Mouse (Mus musculus) embryonic stem cell, embryonic (primary cell): Measurements from ENCODE around the gene Gpr1.
"Not testable (repeated sequence)": the region's sequence is repeated elsewhere in the genome, so short reads cannot be mapped to it uniquely, and the experiment has no call there.

Source experiments
- CTCF ChIA-PET, 4 experiments: fragments of 300-600 bp in 2 of 4; fragments of 350-600 bp in 2 of 4; sonication (Branson Sonifier 250); formaldehyde crosslinking; loops; one replicate each; lab custom pipeline; 2022; ENCODE audit warnings: inconsistent platforms in 2 of 4; lab: Charles Lee
- POLR2A ChIA-PET, 4 experiments: fragments of 300-600 bp in 2 of 4; fragments of 350-600 bp in 2 of 4; sonication (Branson Sonifier 250); formaldehyde crosslinking; loops; one replicate each; lab custom pipeline; 2022; ENCODE audit warnings: antibody characterized with exemption in 4 of 4, inconsistent platforms in 1 of 4; lab: Charles Lee

Gpr1 gene

DNA sequence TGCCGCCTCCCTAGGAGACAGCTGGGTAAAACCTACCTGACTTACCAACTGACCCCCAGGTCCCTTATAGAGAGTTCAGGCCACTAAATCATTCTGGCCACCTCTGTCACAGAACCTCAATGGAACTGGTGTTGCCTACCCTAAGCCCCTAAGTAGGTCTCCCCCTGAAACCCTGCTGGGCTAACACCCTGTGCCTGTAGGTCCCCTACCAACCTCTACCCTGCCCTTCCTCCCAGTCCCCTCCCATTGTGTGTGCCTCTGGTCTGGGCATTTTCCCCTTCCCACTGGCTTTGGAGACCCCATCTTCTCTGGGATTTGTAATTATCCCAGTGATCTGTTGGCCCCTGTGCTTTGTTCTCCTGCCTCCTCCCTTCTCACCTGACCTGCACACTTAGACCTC is 10.9 kb downstream of the Gpr1 start:
- POLR2A ChIA-PET, result interaction anchor here (0.5 to 6.1 kb wide), 19 partner anchors 9 to 912 kb away, joined by 3 to 133 read pairs (median 5); partner anchors contain the start of genes Gpr1 (in 4 of the 4), Eef1b2 (in 2 of the 4) and Ndufs1 (in 2 of the 4)
- CTCF ChIA-PET, result interaction anchor here in 3 of 4 experiments (0.6 to 2.2 kb wide), 5 partner anchors 12 to 53 kb away, joined by 3 to 11 read pairs (median 3); no protein-coding TSS in a partner anchor

DNA sequence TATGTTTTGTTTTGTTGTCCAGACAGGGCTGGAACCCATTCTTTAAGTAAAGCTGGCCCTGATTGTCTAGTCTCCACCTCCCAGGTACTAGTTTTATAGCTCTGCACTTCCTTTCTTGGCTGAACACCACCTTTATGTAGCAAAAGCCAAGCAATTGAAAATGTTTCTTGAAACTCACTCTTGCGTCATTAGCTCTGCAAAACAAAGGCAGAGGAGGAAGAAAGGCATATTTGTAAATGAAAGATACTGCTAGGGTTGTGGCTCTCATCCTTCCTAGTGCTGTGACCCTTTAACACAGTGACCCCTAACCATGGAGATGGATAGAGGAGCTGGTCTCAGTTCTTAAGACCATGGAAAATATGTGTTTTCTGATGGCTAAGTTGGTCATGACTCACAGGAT is 12.7 kb downstream of the Gpr1 start:
- ChIA-PET CTCF (interaction anchor here in 2 of 4 experiments (1.0 to 1.2 kb wide), 3 partner anchors 12 to 21 kb away, joined by 3 to 4 read pairs (median 3); partner anchors contain the start of gene Gpr1 (in 1 of the 2)), POLR2A (interaction anchor here (0.5 to 6.1 kb wide), 32 partner anchors 8 to 502 kb away, joined by 3 to 133 read pairs (median 5); partner anchors contain the start of genes Eef1b2 (in 3 of the 4), Ndufs1 (in 3 of the 4), Gpr1 (in 2 of the 4) and Zdbf2 (in 1 of the 4))

DNA sequence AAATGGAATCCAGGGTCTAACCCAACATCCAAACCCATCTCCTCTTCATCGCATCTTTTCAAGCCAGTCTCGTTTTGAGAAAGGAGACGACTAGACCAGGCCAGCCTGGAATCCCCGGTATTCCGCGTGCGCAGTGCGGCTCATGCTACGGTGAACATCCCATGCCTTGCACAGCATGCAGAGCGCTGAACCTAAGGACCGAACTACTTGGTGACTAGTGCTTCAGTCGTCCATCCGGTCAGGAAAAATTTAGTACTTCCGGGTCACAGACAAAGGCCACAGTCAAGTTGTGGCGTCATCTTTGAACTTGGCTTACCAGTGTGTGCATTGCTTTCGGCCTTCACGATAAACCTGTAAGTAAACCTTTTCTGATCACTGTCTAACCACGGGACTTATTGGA is 14.0 kb downstream of the Gpr1 start:
- ChIA-PET POLR2A (interaction anchor here in 2 of 4 experiments (0.6 to 6.1 kb wide), 9 partner anchors 10 to 173 kb away, joined by 3 to 133 read pairs (median 12); partner anchors contain the start of genes Eef1b2 (in 1 of the 2), Gpr1 (in 1 of the 2) and Ndufs1 (in 1 of the 2)), CTCF (no interaction called here)

DNA sequence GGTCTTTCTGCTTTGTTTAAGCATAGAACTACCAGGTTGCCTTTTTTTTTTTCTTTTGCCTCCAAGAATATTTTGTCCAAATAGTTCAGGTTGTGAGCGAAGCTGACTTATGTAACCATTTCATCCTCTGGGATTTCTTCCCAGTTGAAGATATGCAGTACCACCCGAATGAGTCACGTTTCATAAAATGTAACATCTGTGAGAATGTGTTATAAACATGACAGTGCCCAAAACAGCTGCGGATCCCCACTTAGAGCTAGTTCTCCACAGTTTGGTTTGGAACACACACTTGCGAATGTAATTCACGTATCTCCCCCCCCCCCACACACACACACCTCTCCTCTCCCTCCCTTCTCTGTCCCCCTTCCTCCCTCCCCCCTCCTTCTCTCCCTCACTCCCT is 15.0 kb downstream of the Gpr1 start:
- POLR2A ChIA-PET, result interaction anchor here in 3 of 4 experiments (0.6 to 11.6 kb wide), 16 partner anchors 9 to 1649 kb away, joined by 3 to 210 read pairs (median 4); partner anchors contain the start of genes Eef1b2 (in 2 of the 3), Gpr1 (in 2 of the 3) and Ndufs1 (in 2 of the 3)
- CTCF ChIA-PET, result interaction anchor here in 1 of 4 experiments (1.1 kb wide), 1 partner anchor 19 kb away, joined by 3 read pairs; no protein-coding TSS in a partner anchor

DNA sequence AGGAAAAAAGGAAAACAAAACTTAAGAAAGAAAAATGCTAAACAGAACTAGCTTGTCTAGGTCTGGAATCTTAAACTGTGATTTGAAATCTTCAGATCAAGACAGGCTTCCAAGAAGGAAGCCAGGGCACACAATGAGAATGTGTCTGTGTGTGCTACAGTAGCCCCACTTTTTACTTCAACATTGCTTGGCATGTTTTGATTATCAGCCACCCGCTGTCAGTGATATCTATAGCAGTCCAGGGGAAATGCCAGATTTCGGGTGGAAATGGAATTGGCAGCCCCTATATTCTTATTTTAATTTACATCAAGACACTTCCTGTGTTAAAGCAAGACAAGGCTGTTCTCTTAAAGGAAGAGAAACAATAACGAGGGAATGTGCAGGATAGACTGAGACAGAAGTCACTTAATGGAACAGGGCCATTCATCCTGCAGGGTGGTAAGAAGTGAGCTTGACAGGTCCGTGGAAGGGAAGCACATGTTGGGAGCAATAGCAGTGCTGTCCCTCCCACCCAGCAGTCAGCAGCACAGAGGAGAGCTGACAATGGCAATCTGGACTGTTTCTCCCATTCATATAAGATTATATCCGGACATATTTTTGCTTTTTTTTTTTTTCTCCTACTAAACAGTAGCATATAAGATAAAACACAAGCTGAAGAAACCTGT is 18.4 kb downstream of the Gpr1 start:
- CTCF ChIA-PET, result interaction anchor here in 1 of 4 experiments (0.6 kb wide), 1 partner anchor 15 kb away, joined by 3 read pairs; no protein-coding TSS in a partner anchor
- POLR2A ChIA-PET, result interaction anchor here in 3 of 4 experiments (0.5 to 11.6 kb wide), 9 partner anchors 9 to 1776 kb away, joined by 3 to 210 read pairs (median 3); partner anchors contain the start of genes Eef1b2 (in 1 of the 3), Gpr1 (in 1 of the 3), Ndufs1 (in 1 of the 3) and Zdbf2 (in 1 of the 3)

DNA sequence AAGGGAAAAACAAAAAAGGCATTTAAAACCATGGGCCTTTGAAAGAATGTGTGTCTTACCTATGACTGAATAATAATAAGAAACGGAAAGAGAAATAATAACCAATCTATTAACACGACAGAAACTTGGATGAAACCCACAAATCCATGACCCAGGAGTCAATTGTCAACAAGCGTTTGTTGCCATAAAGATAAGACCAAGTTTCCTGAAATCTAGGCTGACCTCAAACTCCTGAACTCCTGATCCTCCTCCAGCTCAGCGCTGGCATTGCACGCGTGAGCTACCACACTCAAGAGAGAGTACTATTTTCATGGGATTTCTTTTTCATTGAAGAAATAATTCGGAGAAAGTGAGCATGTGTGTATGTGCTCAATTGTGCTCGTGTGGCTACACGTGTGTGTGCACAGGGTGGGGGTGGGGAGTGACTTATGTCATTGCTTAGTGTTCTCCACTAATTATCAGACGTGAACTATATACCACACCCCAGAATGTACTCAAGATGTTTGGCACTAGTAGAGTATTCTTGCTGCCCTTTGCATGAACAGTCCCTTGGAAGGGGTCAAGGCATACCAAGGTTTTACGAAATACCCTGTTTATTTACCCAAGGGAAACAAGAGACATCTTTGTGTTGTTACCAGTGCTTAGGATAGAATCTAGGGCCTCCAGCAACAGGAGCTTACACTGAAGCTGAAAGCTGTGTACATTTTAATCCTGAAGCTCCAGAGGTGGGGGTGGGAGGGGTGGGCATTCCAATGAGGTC is 21.9 kb downstream of the Gpr1 start:
- CTCF ChIA-PET, result no interaction called here
- POLR2A ChIA-PET, result interaction anchor here in 3 of 4 experiments (0.6 to 11.6 kb wide), 15 partner anchors 9 to 929 kb away, joined by 3 to 210 read pairs (median 6); partner anchors contain the start of genes Eef1b2 (in 3 of the 3), Ndufs1 (in 3 of the 3) and Gpr1 (in 1 of the 3)

DNA sequence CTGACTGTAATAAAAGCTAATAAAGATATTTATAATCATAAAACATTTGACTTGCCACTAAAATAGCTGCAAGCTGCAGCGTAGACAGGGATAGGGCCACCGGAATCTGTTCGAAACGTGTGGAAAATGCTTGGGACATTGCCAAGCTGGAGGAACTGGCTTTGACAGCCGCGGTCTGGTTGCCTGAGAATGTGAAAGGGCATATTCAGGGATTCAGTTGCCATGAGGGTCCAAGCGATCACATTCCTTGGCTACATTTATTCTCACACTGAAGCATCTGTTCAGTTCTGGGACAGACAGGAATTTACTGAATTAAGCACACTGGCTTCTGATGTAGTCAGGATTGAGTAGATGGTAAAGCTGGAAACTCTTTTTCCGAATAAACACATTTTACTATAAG is 23.5 kb downstream of the Gpr1 start:
- POLR2A ChIA-PET, result interaction anchor here in 3 of 4 experiments (1.1 to 11.6 kb wide), 6 partner anchors 10 to 54 kb away, joined by 3 to 210 read pairs (median 4); partner anchors contain the start of genes Eef1b2 (in 2 of the 3) and Ndufs1 (in 2 of the 3)
- CTCF ChIA-PET, result interaction anchor here in 2 of 4 experiments (0.6 to 0.9 kb wide), 3 partner anchors 21 to 35 kb away, joined by 3 to 13 read pairs (median 9); partner anchors contain the start of gene Gpr1 (in 1 of the 2)

DNA sequence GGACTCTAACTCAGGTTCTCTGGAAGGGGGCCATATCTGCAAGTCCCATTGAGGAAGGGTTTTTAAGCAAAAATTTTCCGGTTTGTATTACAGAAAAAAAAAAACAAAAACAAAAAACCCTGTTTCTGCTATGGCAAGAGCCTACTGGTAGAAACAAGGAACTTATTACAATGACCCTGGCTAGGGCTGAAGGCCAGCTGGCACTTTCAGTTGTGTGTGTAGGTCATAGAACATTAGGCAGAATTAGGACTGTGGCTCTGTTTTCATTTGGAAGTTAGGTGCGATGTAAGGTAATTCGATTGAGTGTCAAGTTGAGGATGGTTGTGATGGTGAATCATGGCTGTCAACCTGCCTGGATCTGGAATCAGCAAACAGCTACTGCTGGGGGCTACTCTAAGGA is 25.8 kb downstream of the Gpr1 start:
- CTCF ChIA-PET, result interaction anchor here in 1 of 4 experiments (1.3 kb wide), 1 partner anchor 31 kb away, joined by 3 read pairs; no protein-coding TSS in a partner anchor
- POLR2A ChIA-PET, result interaction anchor here in 2 of 4 experiments (0.7 to 11.6 kb wide), 8 partner anchors 8 to 23 kb away, joined by 3 to 210 read pairs (median 4); partner anchors contain the start of genes Eef1b2 (in 2 of the 2) and Ndufs1 (in 2 of the 2)

DNA sequence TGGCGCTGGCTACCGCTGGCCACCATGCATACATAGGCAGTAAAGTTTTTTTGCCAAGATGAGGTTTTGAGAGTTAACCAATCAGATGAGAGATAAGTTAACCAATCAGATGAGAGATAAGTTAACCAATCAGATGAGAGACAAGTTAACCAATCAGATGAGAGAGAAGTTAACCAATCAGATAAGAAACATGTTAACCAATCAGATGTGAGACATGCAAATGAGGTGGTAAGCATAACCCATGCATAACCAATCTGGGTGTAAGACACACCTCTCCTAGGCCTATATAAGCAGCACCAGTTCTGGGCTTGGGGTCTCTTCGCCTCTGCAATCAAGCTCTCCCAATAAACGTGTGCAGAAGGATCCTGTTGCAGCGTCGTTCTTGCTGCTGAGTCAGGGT is 28.9 kb downstream of the Gpr1 start:
- POLR2A ChIA-PET, result interaction anchor here in 2 of 4 experiments (0.7 to 13.2 kb wide), 6 partner anchors 8 to 61 kb away, joined by 3 to 210 read pairs (median 8); partner anchors contain the start of genes Eef1b2 (in 1 of the 2) and Ndufs1 (in 1 of the 2)
- CTCF ChIA-PET, result not testable (repeated sequence)

DNA sequence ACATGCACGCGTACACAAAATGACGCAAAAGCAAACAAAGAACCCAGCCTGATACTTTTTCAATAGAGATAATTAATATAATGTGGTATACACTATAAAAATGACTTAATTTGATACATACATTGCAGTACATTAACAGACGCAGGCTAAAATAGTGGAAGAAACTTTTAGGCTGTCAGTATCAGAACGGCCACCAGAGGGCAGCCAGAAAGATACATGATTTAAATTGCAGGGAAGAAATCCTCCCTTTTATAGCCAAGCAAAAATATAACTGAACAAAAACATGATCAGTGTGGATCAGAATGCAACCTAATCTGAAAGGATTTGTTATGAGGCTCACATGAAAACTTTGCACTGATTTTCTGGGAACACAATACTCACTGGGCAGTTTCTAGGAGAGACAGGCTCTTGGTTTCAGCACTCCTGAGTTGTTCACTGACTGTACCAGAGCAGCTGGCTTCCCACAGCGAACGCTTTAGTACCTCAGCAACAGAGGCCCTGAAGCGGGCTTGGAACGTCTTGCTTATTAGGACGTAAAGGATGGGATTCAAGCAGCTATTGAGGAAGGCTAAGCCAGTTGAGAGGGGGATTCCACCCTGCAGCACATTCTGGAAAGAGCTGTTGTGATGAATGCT is 31.6 kb downstream of the Gpr1 start:
- ChIA-PET POLR2A (interaction anchor here (0.5 to 13.2 kb wide), 33 partner anchors 9 to 196 kb away, joined by 3 to 210 read pairs (median 4); partner anchors contain the start of gene Gpr1 (in 2 of the 4)), CTCF (interaction anchor here (0.5 to 4.2 kb wide), 24 partner anchors 15 to 1235 kb away, joined by 3 to 26 read pairs (median 3); partner anchors contain the start of gene Gpr1 (in 1 of the 4))

DNA sequence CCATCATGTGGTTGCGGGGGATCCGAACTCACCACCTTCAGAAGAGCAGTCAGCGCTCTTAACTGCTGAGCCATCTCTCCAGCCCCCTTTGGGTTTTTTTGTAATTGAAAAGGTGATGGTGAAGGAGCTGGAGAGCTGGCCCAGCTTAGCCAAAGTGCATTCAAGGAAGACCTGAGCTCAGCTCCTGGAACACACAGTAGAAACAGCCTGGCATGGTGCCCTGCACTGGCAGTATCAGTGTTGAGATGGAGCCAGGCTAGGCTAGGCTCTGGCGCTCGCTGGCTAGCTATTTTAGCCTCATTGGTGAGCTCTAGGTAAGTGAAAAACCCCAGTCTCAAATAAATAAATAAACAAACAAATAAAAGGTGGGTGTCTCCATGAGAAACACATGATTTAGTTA is 32.1 kb downstream of the Gpr1 start:
- ChIA-PET CTCF (interaction anchor here in 3 of 4 experiments (0.6 to 4.2 kb wide), 10 partner anchors 22 to 90 kb away, joined by 3 to 26 read pairs (median 4); no protein-coding TSS in a partner anchor), POLR2A (interaction anchor here (0.9 to 13.2 kb wide), 23 partner anchors 9 to 197 kb away, joined by 3 to 210 read pairs (median 4); partner anchors contain the start of gene Gpr1 (in 1 of the 4))

DNA sequence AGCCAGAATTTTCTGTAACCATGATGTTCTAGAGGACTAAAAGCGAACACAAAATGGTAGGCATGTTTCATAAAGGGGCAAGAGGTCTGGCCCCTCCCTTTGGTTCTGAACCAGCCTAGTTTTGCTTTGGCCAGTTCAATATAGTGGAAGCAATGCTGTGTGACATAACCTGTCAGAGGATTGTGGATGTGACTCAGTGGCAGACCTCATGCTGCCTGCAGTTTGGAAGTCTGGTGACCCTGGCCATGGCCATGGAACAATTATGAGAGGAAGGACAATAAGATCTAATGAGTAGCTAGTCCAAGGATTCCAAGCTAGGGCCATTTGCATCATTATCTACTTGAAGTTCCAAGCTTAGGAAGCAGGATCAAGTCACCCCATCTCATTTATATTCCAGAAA is 32.9 kb downstream of the Gpr1 start:
- POLR2A ChIA-PET, result interaction anchor here in 3 of 4 experiments (0.9 to 13.2 kb wide), 17 partner anchors 8 to 80 kb away, joined by 3 to 210 read pairs (median 5); partner anchors contain the start of gene Gpr1 (in 2 of the 3)
- CTCF ChIA-PET, result interaction anchor here in 2 of 4 experiments (1.1 to 4.2 kb wide), 5 partner anchors 25 to 91 kb away, joined by 3 to 26 read pairs (median 5); no protein-coding TSS in a partner anchor

DNA sequence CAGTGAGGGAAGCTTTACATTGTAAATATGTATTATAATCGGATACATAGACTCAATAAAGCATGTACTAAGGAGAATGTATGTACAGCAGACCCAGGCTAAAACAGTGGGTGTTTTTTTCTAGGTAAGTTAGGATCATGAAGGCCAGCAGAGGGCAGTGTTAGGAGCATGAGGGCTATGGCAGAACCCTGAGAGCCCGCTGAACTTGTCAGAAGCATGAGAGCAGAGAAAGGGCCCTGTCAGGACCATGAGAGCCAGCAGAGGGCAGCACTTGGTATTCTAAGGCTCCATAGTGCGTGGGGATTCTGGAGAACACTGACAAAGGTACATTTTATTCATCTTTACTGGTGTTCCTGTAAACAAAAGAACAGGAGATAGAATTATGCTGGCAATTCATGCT is 33.3 kb downstream of the Gpr1 start:
- ChIA-PET CTCF (interaction anchor here in 3 of 4 experiments (0.7 to 4.2 kb wide), 7 partner anchors 20 to 85 kb away, joined by 3 to 26 read pairs (median 3); no protein-coding TSS in a partner anchor), POLR2A (interaction anchor here (0.8 to 13.2 kb wide), 23 partner anchors 11 to 91 kb away, joined by 3 to 210 read pairs (median 5); partner anchors contain the start of gene Gpr1 (in 2 of the 4))

DNA sequence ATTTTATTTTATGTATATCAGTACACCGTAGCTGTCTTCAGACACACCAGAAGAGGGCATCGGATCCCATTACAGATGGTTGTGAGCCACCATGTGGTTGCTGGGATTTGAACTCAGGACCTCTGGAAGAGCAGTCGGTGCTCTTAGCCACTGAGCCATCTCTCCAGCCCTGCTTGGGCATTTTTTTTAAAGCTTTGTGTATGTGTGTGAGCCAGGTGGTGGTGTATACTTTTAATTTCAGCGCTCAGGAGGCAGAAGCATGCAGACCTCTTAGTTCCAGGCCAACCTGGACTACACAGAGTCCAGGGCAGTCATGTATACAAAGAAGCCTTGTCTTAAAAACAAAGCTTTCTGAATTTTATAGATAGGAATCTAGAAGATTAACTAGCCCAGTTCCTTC is 33.8 kb downstream of the Gpr1 start:
- CTCF ChIA-PET, result interaction anchor here in 3 of 4 experiments (0.6 to 4.2 kb wide), 12 partner anchors 21 to 774 kb away, joined by 3 to 26 read pairs (median 3); no protein-coding TSS in a partner anchor

DNA sequence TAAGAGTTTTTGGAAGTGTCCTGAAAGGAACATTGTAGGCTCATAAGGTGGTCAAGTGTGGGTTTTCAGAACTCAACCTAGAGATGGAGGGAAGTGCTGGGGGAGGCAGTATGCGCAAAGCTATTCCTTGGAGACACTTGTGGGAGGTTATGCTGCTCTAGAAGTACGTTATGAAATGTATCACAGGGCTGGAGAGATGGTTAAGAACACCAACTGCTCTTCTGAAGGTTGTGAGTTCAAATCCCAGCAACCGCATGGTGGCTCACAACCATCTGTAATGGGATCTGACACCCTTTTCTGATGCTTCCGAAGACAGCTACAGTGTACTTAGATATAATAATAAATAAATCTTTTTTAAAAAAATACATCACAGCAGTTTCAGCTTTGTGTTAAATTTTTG is 34.2 kb downstream of the Gpr1 start:
- ChIA-PET CTCF (interaction anchor here (0.6 to 4.2 kb wide), 15 partner anchors 15 to 774 kb away, joined by 3 to 26 read pairs (median 3); no protein-coding TSS in a partner anchor), POLR2A (interaction anchor here (0.8 to 13.2 kb wide), 27 partner anchors 10 to 92 kb away, joined by 3 to 210 read pairs (median 4); partner anchors contain the start of gene Gpr1 (in 2 of the 4))

More for the DNA sequence above, 33.8 kb downstream of the Gpr1 start:
- POLR2A ChIA-PET, result interaction anchor here (0.8 to 13.2 kb wide), 28 partner anchors 11 to 92 kb away, joined by 3 to 210 read pairs (median 4); partner anchors contain the start of gene Gpr1 (in 2 of the 4)

DNA sequence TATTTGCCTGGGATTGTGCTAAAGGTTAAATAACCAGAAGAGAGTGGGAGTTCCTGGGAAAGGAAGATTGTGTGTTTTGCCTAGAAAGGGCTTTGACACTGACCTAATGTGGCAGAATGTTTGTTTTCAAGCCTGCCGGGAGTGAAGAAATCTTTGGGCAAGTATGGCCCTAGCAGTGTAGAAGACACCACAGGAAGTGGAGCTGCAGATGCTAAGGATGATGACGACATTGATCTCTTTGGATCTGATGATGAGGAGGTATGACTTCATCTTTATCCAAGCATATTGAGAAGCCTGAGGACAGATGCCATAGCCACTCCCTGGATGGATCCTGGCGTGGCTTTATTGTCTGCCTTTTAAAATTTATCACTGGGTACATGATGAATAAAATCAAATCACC is 36.0 kb downstream of the Gpr1 start:
- ChIA-PET POLR2A (interaction anchor here (0.5 to 13.2 kb wide), 38 partner anchors 9 to 767 kb away, joined by 3 to 210 read pairs (median 6); partner anchors contain the start of genes Gpr1 (in 1 of the 4) and Ino80d (in 1 of the 4)), CTCF (interaction anchor here in 1 of 4 experiments (0.7 kb wide), 1 partner anchor 31 kb away, joined by 3 read pairs; no protein-coding TSS in a partner anchor)
